Mouse (Mus musculus): ENCODE measurements around the gene Ccdc88a.

The Ccdc88a gene

GRCm38 (mm10) chr11:29548504-29549424, 175.3 kb downstream of the Ccdc88a start:
- no peak for DNase-seq (ENCODE audit: low spot score)

- no peak for DNase-seq (ENCODE audit: low spot score)
Measured at GRCm38 (mm10) chr11:29549425-29549778, 175.9 kb downstream of the Ccdc88a start.
